ENCODE assay signal across 9 mouse cellular contexts in the genomic region with DNA sequence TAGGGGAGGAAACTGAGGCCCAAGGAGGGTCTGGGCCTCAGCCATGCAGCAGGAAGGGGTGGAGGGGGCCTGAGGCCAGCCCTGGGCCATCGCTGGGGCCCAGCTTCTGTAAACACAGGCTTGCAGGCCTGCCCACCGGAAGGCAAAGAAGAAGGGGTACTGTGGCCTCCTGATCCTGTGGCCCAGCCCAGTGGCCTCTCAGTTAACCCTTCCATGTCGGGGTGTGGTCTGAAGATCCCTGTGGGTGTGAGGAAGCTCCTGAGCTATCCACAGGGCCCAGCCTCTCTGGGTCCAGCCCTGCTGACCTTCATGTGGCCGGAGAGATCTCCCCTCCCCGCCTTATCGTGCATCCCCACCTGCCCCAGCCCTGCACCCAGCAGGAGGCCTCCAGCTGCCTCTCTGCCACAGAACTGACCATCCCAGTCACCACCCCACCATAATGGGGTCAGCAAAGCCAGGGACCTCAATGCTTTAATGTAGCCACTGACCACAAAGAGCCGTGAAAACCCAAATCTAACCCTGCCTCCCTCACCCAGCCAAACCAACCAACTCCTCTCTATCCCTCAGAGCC. TPM values are rescaled to one million over a fixed set of nuclear protein-coding genes. Genes with fewer than 3 reads are reported as not detected.
DNase-seq lines count a peak whose midpoint lies in the region; ATAC-seq lines count a peak whose summit lies in the region.
"Had no signal": no experiment of that assay in that cellular context is flagged by ENCODE, and none has a peak within 500 bp of the region (broad histone marks: within the 10 kb centered on the region; RNA-seq: fewer than 3 reads in every experiment).

No protein-coding gene starts in this region.

- no peaks in the 10 kb centered on the region for H3K27me3 ChIP-seq in heart, embryonic 15.5 days
- H3K27me3 ChIP-seq in neural tube, embryonic 12.5 days (replicated peaks), result no peaks in the 10 kb centered on the region
- no peaks in the 10 kb centered on the region for H3K27me3 ChIP-seq in neural tube, embryonic 15.5 days (replicated peaks)
- H3K27me3 ChIP-seq in liver, embryonic 11.5 days (replicated peaks; ENCODE audit: control insufficient read depth, insufficient read depth, low read length), result no peaks in the 10 kb centered on the region

- DNase-seq in heart, adult 11 months, result no peak
- DNase-seq in liver, embryonic 11.5 days (ENCODE audit: low spot score), result peak; percentile 59
- DNase-seq in yolk sac, embryonic 10.5 days (ENCODE audit: low spot score), result peak; percentile 84
- no peak for DNase-seq in cerebellum, postnatal 10 days
- no peak for DNase-seq in thymus, adult 18-20 months
- DNase-seq: kidney, adult 9 months had no signal

- no peak overlapping the region for H3K4me2 ChIP-seq in heart, embryonic 15.5 days
- peak overlapping the region; percentile 27 for H3K4me2 ChIP-seq in neural tube, embryonic 12.5 days (replicated peaks)
- H3K4me2 ChIP-seq in neural tube, embryonic 15.5 days, result no peak overlapping the region
- peak overlapping the region; percentile 62 for H3K4me2 ChIP-seq in liver, embryonic 11.5 days

- H3K4me1 ChIP-seq in heart, embryonic 15.5 days (replicated peaks), result peaks cover 25% of the 10 kb centered on the region
- H3K4me1 ChIP-seq in neural tube, embryonic 12.5 days, result peaks cover 37% of the 10 kb centered on the region
- H3K4me1 ChIP-seq in neural tube, embryonic 15.5 days, result peaks cover 33% of the 10 kb centered on the region
- peaks cover 51% of the 10 kb centered on the region for H3K4me1 ChIP-seq in liver, embryonic 11.5 days (replicated peaks; ENCODE audit: control insufficient read depth, insufficient read depth, low read length)

- ATAC-seq in heart, embryonic 15.5 days (replicated peaks; ENCODE audit: insufficient number of reproducible peaks, insufficient read depth, low FRiP score, low read depth), result no peak
- ATAC-seq in neural tube, embryonic 12.5 days (ENCODE audit: low FRiP score, low read depth), result no peak
- ATAC-seq in neural tube, embryonic 15.5 days (ENCODE audit: low FRiP score), result no peak
- peak; percentile 80 for ATAC-seq in liver, embryonic 11.5 days (replicated peaks; ENCODE audit: low FRiP score)

- H3K9me3 ChIP-seq in heart, embryonic 15.5 days (replicated peaks), result no peaks in the 10 kb centered on the region
- H3K9me3 ChIP-seq in neural tube, embryonic 12.5 days, result no peaks in the 10 kb centered on the region
- no peaks in the 10 kb centered on the region for H3K9me3 ChIP-seq in neural tube, embryonic 15.5 days (replicated peaks)
- no peaks in the 10 kb centered on the region for H3K9me3 ChIP-seq in liver, embryonic 11.5 days (ENCODE audit: control insufficient read depth, low read length)

- H3K9ac ChIP-seq in heart, embryonic 15.5 days, result no peak overlapping the region
- 0 out of 2 replicates have a peak overlapping the region, but pooled peaks have one; percentile 18 for H3K9ac ChIP-seq in neural tube, embryonic 12.5 days
- H3K9ac ChIP-seq in neural tube, embryonic 15.5 days (replicated peaks), result no peak overlapping the region
- H3K9ac ChIP-seq in liver, embryonic 11.5 days (ENCODE audit: low read depth, low read length), result peak overlapping the region; percentile 58

- no peak overlapping the region for H3K27ac ChIP-seq in heart, embryonic 15.5 days
- no peak overlapping the region for H3K27ac ChIP-seq in neural tube, embryonic 12.5 days
- H3K27ac ChIP-seq in neural tube, embryonic 15.5 days (replicated peaks), result no peak overlapping the region
- H3K27ac ChIP-seq in liver, embryonic 11.5 days (ENCODE audit: low read depth, low read length), result peak overlapping the region; percentile 91

- H3K36me3 ChIP-seq in heart, embryonic 15.5 days, result peaks cover 31% of the 10 kb centered on the region
- H3K36me3 ChIP-seq in neural tube, embryonic 12.5 days, result peaks cover 53% of the 10 kb centered on the region
- H3K36me3 ChIP-seq in neural tube, embryonic 15.5 days, result peaks cover 37% of the 10 kb centered on the region
- H3K36me3 ChIP-seq in liver, embryonic 11.5 days (ENCODE audit: control insufficient read depth, insufficient read depth, low read length), result peaks cover 25% of the 10 kb centered on the region

- H3K4me3 ChIP-seq in heart, embryonic 15.5 days, result 0 out of 2 replicates have a peak overlapping the region, but pooled peaks have one; percentile 4
- no peak overlapping the region for H3K4me3 ChIP-seq in neural tube, embryonic 12.5 days
- no peak overlapping the region for H3K4me3 ChIP-seq in neural tube, embryonic 15.5 days (replicated peaks)
- H3K4me3 ChIP-seq in liver, embryonic 11.5 days (ENCODE audit: low read depth, low read length), result peak overlapping the region; percentile 28

- 39% methylated on average over 7 of the region's 7 CpGs for WGBS in heart, embryonic 15.5 days
- WGBS in neural tube, embryonic 12.5 days, result 7% methylated on average over 7 of the region's 7 CpGs
- WGBS in neural tube, embryonic 15.5 days, result 19% methylated on average over 7 of the region's 7 CpGs
- WGBS in liver, embryonic 11.5 days, result 8% methylated on average over 6 of the region's 7 CpGs

RNA-seq across cellular contexts. Expression of a gene that starts 13.1 kb away (rescaled TPM):
- 56.7 and 66.6 TPM in 2 replicates for polyA plus RNA-seq in heart, embryonic 15.5 days (2015; fragmentation: Nextera tagmentation; extraction: Ambion mirVana)
- polyA plus RNA-seq in neural tube, embryonic 12.5 days (2016; fragmentation: Nextera tagmentation; extraction: Ambion mirVana), result 84.5 and 98.3 TPM in 2 replicates
- 94.4 and 104 TPM in 2 replicates for polyA plus RNA-seq in neural tube, embryonic 15.5 days (2015; fragmentation: Nextera tagmentation; extraction: Ambion mirVana)
- polyA plus RNA-seq in liver, embryonic 11.5 days (2014; fragmentation: Nextera tagmentation; extraction: Ambion mirVana), result 164 and 171 TPM in 2 replicates

RNA-seq across cellular contexts. Expression of a gene that starts 20.0 kb away (rescaled TPM):
- 2.1 and 3.7 TPM in 2 replicates for polyA plus RNA-seq in heart, embryonic 15.5 days (2015; fragmentation: Nextera tagmentation; extraction: Ambion mirVana)
- 4.9 and 7.7 TPM in 2 replicates for polyA plus RNA-seq in neural tube, embryonic 12.5 days (2016; fragmentation: Nextera tagmentation; extraction: Ambion mirVana)
- polyA plus RNA-seq in neural tube, embryonic 15.5 days (2015; fragmentation: Nextera tagmentation; extraction: Ambion mirVana), result 2.4 and 5.1 TPM in 2 replicates
- 10.8 and 12.4 TPM in 2 replicates for polyA plus RNA-seq in liver, embryonic 11.5 days (2014; fragmentation: Nextera tagmentation; extraction: Ambion mirVana)

RNA-seq across cellular contexts. Expression of a gene that starts 23.7 kb away (rescaled TPM):
- polyA plus RNA-seq in heart, embryonic 15.5 days (2015; fragmentation: Nextera tagmentation; extraction: Ambion mirVana), result 0.24 and 0.28 TPM in 2 replicates
- 0.24 and 0.40 TPM in 2 replicates for polyA plus RNA-seq in neural tube, embryonic 12.5 days (2016; fragmentation: Nextera tagmentation; extraction: Ambion mirVana)
- 0.32 and 0.33 TPM in 2 replicates for polyA plus RNA-seq in neural tube, embryonic 15.5 days (2015; fragmentation: Nextera tagmentation; extraction: Ambion mirVana)
- 0.10 and 0.14 TPM in 2 replicates for polyA plus RNA-seq in liver, embryonic 11.5 days (2014; fragmentation: Nextera tagmentation; extraction: Ambion mirVana)

RNA-seq across cellular contexts. Expression of a gene that starts 25.8 kb away (rescaled TPM):
- 95.2 and 118 TPM in 2 replicates for polyA plus RNA-seq in heart, embryonic 15.5 days (2015; fragmentation: Nextera tagmentation; extraction: Ambion mirVana)
- polyA plus RNA-seq in neural tube, embryonic 12.5 days (2016; fragmentation: Nextera tagmentation; extraction: Ambion mirVana), result 185 and 186 TPM in 2 replicates
- polyA plus RNA-seq in neural tube, embryonic 15.5 days (2015; fragmentation: Nextera tagmentation; extraction: Ambion mirVana), result 264 and 288 TPM in 2 replicates
- polyA plus RNA-seq in liver, embryonic 11.5 days (2014; fragmentation: Nextera tagmentation; extraction: Ambion mirVana), result 99.4 and 104 TPM in 2 replicates

RNA-seq across cellular contexts. Expression of a gene that starts 30.1 kb away (rescaled TPM):
- polyA plus RNA-seq in heart, embryonic 15.5 days (2015; fragmentation: Nextera tagmentation; extraction: Ambion mirVana), result 0.34 and 0.51 TPM in 2 replicates
- 1.1 and 1.3 TPM in 2 replicates for polyA plus RNA-seq in neural tube, embryonic 12.5 days (2016; fragmentation: Nextera tagmentation; extraction: Ambion mirVana)
- polyA plus RNA-seq in neural tube, embryonic 15.5 days (2015; fragmentation: Nextera tagmentation; extraction: Ambion mirVana), result 1.8 and 2.8 TPM in 2 replicates
- 0.66 and 0.75 TPM in 2 replicates for polyA plus RNA-seq in liver, embryonic 11.5 days (2014; fragmentation: Nextera tagmentation; extraction: Ambion mirVana)

Comparison
In these comparisons a context has a peak if more than half of its experiments do, and no peak if none do; other contexts are left out.
1. H3K4me2 ChIP-seq: peak in neural tube, embryonic 12.5 days (single experiment) and liver, embryonic 11.5 days (single experiment); none in heart, embryonic 15.5 days (single experiment) and neural tube, embryonic 15.5 days (single experiment).
2. H3K9ac ChIP-seq: peak in neural tube, embryonic 12.5 days (single experiment) and liver, embryonic 11.5 days (single experiment); none in heart, embryonic 15.5 days (single experiment) and neural tube, embryonic 15.5 days (single experiment).
3. H3K4me3 ChIP-seq: peak in heart, embryonic 15.5 days (single experiment) and liver, embryonic 11.5 days (single experiment); none in neural tube, embryonic 12.5 days (single experiment) and neural tube, embryonic 15.5 days (single experiment).
4. DNase-seq: peak in liver, embryonic 11.5 days (single experiment) and yolk sac, embryonic 10.5 days (single experiment); none in heart, adult 11 months (single experiment), cerebellum, postnatal 10 days (0 of 2) and thymus, adult 18-20 months (0 of 2).